Mouse (Mus musculus) G1E (cell line): Measurements from ENCODE around the gene Vill.

Experiments
- CTCF ChIP-seq: IDR thresholded peaks from 2 replicates; pipeline ENCODE4 v1.5.1; 2012; ENCODE audit warnings: low read depth, low read length, inconsistent platforms, mixed read lengths
- GATA1 ChIP-seq: IDR thresholded peaks from 2 replicates; pipeline ENCODE4 v1.6.1; 2012; ENCODE audit warnings: borderline replicate concordance, low read length, inconsistent platforms, mixed read lengths
- POLR2AphosphoS5 ChIP-seq: IDR thresholded peaks from 2 replicates; pipeline ENCODE4 v1.6.1; 2012; ENCODE audit warnings: low read depth, low read length, inconsistent platforms; ENCODE audit not compliant: insufficient replicate concordance
- TAL1 ChIP-seq: conservative IDR thresholded peaks from 2 replicates; pipeline ENCODE4 v1.6.1; 2012; ENCODE audit warnings: low read depth, low read length, inconsistent platforms, mixed read lengths

- TF ChIP-seq CTCF, result no peak
- TF ChIP-seq TAL1, result no peak
- no peak for TF ChIP-seq POLR2AphosphoS5
- TF ChIP-seq GATA1, result no peak
Measured at GRCm38 (mm10) chr9:119064296-119064695, 11.7 kb downstream of the Vill start.
